Mouse (Mus musculus): ENCODE data around the gene Gm49450. TPM values are rescaled to one million over a fixed set of nuclear protein-coding genes. Genes with fewer than 3 reads are reported as not detected.

Gene Gm49450
- polyA plus RNA-seq, 1 experiment from 2014 or later = not detected

Other genes with a start within 250 kb of the Gm49450 start
- gene Ccdc65, start 245.3 kb downstream of the Gm49450 start, polyA plus RNA-seq (2015; fragmentation: Nextera tagmentation; extraction: Ambion mirVana) = 0.06 TPM in 1 of 2 replicates, not detected in the other
- gene Fkbp11, start 225.4 kb downstream of the Gm49450 start, polyA plus RNA-seq (2015; fragmentation: Nextera tagmentation; extraction: Ambion mirVana) = 91.3 and 91.7 TPM in 2 replicates
- 11.9 and 13.8 TPM in 2 replicates for gene Arf3, start 190.3 kb downstream of the Gm49450 start, polyA plus RNA-seq (2015; fragmentation: Nextera tagmentation; extraction: Ambion mirVana)
- gene Wnt10b, start 175.4 kb downstream of the Gm49450 start, polyA plus RNA-seq (2015; fragmentation: Nextera tagmentation; extraction: Ambion mirVana) = not detected in 2 replicates
- gene Wnt1, start 163.7 kb downstream of the Gm49450 start, polyA plus RNA-seq (2015; fragmentation: Nextera tagmentation; extraction: Ambion mirVana) = not detected in 2 replicates
- not detected in 2 replicates for gene Ddn, start 144.1 kb downstream of the Gm49450 start, polyA plus RNA-seq (2015; fragmentation: Nextera tagmentation; extraction: Ambion mirVana)
- gene Prkag1, start 122.0 kb downstream of the Gm49450 start, polyA plus RNA-seq (2015; fragmentation: Nextera tagmentation; extraction: Ambion mirVana) = 116 and 117 TPM in 2 replicates
- gene Kmt2d, start 82.3 kb downstream of the Gm49450 start, polyA plus RNA-seq (2015; fragmentation: Nextera tagmentation; extraction: Ambion mirVana) = 4.0 and 4.2 TPM in 2 replicates
- gene Rhebl1, start 59.0 kb downstream of the Gm49450 start, polyA plus RNA-seq (2015; fragmentation: Nextera tagmentation; extraction: Ambion mirVana) = 4.0 and 4.2 TPM in 2 replicates
- 0.12 and 0.16 TPM in 2 replicates for gene Dhh, start 55.0 kb downstream of the Gm49450 start, polyA plus RNA-seq (2015; fragmentation: Nextera tagmentation; extraction: Ambion mirVana)
- gene Lmbr1l, start 35.3 kb downstream of the Gm49450 start, polyA plus RNA-seq (2015; fragmentation: Nextera tagmentation; extraction: Ambion mirVana) = 3.2 and 3.9 TPM in 2 replicates
- 1,202 and 1,287 TPM in 2 replicates for gene Tuba1b, start 19.0 kb downstream of the Gm49450 start, polyA plus RNA-seq (2015; fragmentation: Nextera tagmentation; extraction: Ambion mirVana)
- gene Tuba1a, start 152 bp upstream of the Gm49450 start, polyA plus RNA-seq (2015; fragmentation: Nextera tagmentation; extraction: Ambion mirVana) = 109 TPM in 2 replicates
- 239 and 246 TPM in 2 replicates for gene Tuba1c, start 76.3 kb upstream of the Gm49450 start, polyA plus RNA-seq (2015; fragmentation: Nextera tagmentation; extraction: Ambion mirVana)
- 0.54 and 0.62 TPM in 2 replicates for gene Prph, start 101.6 kb upstream of the Gm49450 start, polyA plus RNA-seq (2015; fragmentation: Nextera tagmentation; extraction: Ambion mirVana)
- 14.5 and 18.9 TPM in 2 replicates for gene Troap, start 121.0 kb upstream of the Gm49450 start, polyA plus RNA-seq (2015; fragmentation: Nextera tagmentation; extraction: Ambion mirVana)
- not detected in 2 replicates for gene C1ql4, start 134.3 kb upstream of the Gm49450 start, polyA plus RNA-seq (2015; fragmentation: Nextera tagmentation; extraction: Ambion mirVana)
- gene Dnajc22, start 139.6 kb upstream of the Gm49450 start, polyA plus RNA-seq (2015; fragmentation: Nextera tagmentation; extraction: Ambion mirVana) = 14.6 and 16.9 TPM in 2 replicates
- 11.5 and 14.4 TPM in 2 replicates for gene Spats2, start 172.4 kb upstream of the Gm49450 start, polyA plus RNA-seq (2015; fragmentation: Nextera tagmentation; extraction: Ambion mirVana)

Measured in liver, embryonic 13.5 days (tissue).